Mouse (Mus musculus) testis, adult 2 months (tissue): Measurements from ENCODE around the gene Tcp10a.
"Not testable (repeated sequence)": the region's sequence is repeated elsewhere in the genome, so short reads cannot be mapped to it uniquely, and the experiment has no call there.

Source experiments
- CTCF ChIP-seq: fragments of 200-500 bp; IDR thresholded peaks from 2 replicates; pipeline ENCODE4 v1.5.1; 2012; ENCODE audit warnings: low read depth, mild to moderate bottlenecking, inconsistent platforms, low read length, moderate library complexity; ENCODE audit not compliant: control insufficient read depth, insufficient read depth, insufficient replicate concordance
- POLR2A ChIP-seq: fragments of 200-500 bp; IDR thresholded peaks from 2 replicates; pipeline ENCODE4 v1.6.1; 2012; ENCODE audit warnings: low read depth, mild to moderate bottlenecking, inconsistent platforms, low read length, moderate library complexity; ENCODE audit not compliant: control insufficient read depth

GRCm38 (mm10) chr17:7326415-7326814, 2.0 kb downstream of the Tcp10a start:
- not testable (repeated sequence) for TF ChIP-seq POLR2A, CTCF
